In genomic region chr10:53124365-53124764, GRCm38 (mm10) we compare ENCODE assay signal across 18 mouse cellular contexts.
A peak's percentile ranks its signal among the peaks of the same experiment; 100 is the strongest.
DNase-seq lines count a peak whose midpoint lies in the region; ATAC-seq and TF ChIP-seq lines count a peak whose summit lies in the region.
"Had no signal": no experiment of that assay in that cellular context is flagged by ENCODE, and none has a peak within 500 bp of the region (broad histone marks: within the 10 kb centered on the region; RNA-seq: fewer than 3 reads in every experiment).

No protein-coding gene starts in this region.

- H3K9me3 ChIP-seq in kidney, postnatal 0 days (replicated peaks; ENCODE audit: low read length) = no peaks in the 10 kb centered on the region
- H3K9me3 ChIP-seq in kidney, embryonic 14.5 days (ENCODE audit: control insufficient read depth, low read length) = no peaks in the 10 kb centered on the region
- H3K9me3 ChIP-seq in heart, embryonic 11.5 days (replicated peaks; ENCODE audit: control insufficient read depth, low read length) = no peaks in the 10 kb centered on the region
- H3K9me3 ChIP-seq: forebrain, embryonic 10.5 days; heart, embryonic 10.5 days; hindbrain, embryonic 12.5 days; liver, embryonic 15.5 days; midbrain, embryonic 13.5 days; neural tube, embryonic 12.5 days had no signal

- DNase-seq in kidney, postnatal 0 days (ENCODE audit: low spot score) = peak; percentile 27
- peak; percentile 24 for DNase-seq in cerebellum, adult 11 months
- DNase-seq in cerebellum, adult 9-11 months = peak; percentile 70
- peak; percentile 9 to 38 for DNase-seq in layer of hippocampus, postnatal 10 days (ENCODE audit: low spot score in 2 of 2)
- DNase-seq in kidney, adult 8-10 months = no peak
- DNase-seq: adrenal gland, postnatal 10 days; gastrocnemius, postnatal 10 days; kidney, adult 2 months; lung, postnatal 14 days had no signal

- no peak overlapping the region for H3K9ac ChIP-seq in kidney, postnatal 0 days (ENCODE audit: low read depth, low read length)
- H3K9ac ChIP-seq in kidney, embryonic 14.5 days (ENCODE audit: low read depth, low read length) = no peak overlapping the region
- H3K9ac ChIP-seq in heart, embryonic 11.5 days (ENCODE audit: low read depth, low read length) = no peak overlapping the region
- H3K9ac ChIP-seq: hindbrain, embryonic 12.5 days; liver, embryonic 15.5 days; midbrain, embryonic 13.5 days; neural tube, embryonic 12.5 days had no signal

- H3K4me2 ChIP-seq in kidney, postnatal 0 days (ENCODE audit: low read length) = no peak overlapping the region
- no peak overlapping the region for H3K4me2 ChIP-seq in kidney, embryonic 14.5 days (replicated peaks; ENCODE audit: low read depth, low read length)
- H3K4me2 ChIP-seq in heart, embryonic 11.5 days = no peak overlapping the region
- H3K4me2 ChIP-seq: hindbrain, embryonic 12.5 days; liver, embryonic 15.5 days; midbrain, embryonic 13.5 days; neural tube, embryonic 12.5 days had no signal

- TF ChIP-seq CTCF in kidney, postnatal 0 days (IDR thresholded peaks at IDR 0.05; ENCODE audit: low read depth) = no peak

- no peak overlapping the region for H3K4me3 ChIP-seq in kidney, postnatal 0 days (replicated peaks; ENCODE audit: low read depth, low read length)
- H3K4me3 ChIP-seq in kidney, embryonic 14.5 days (ENCODE audit: low read length) = no peak overlapping the region
- no peak overlapping the region for H3K4me3 ChIP-seq in heart, embryonic 11.5 days (ENCODE audit: low read depth, low read length)
- H3K4me3 ChIP-seq: forebrain, embryonic 10.5 days; heart, embryonic 10.5 days; hindbrain, embryonic 12.5 days; liver, embryonic 15.5 days; midbrain, embryonic 13.5 days; neural tube, embryonic 12.5 days had no signal

- no peak for ATAC-seq in kidney, postnatal 0 days (replicated peaks; ENCODE audit: low FRiP score, low read depth)
- ATAC-seq in kidney, embryonic 14.5 days (ENCODE audit: low FRiP score, low TSS enrichment) = no peak
- ATAC-seq in heart, embryonic 11.5 days (replicated peaks; ENCODE audit: insufficient number of reproducible peaks, low FRiP score, low TSS enrichment) = no peak
- no peak for ATAC-seq in monocyte, adult 5-6 weeks (replicated peaks; ENCODE audit: insufficient number of reproducible peaks, low FRiP score, low TSS enrichment, poor library complexity, severe bottlenecking)
- ATAC-seq: midbrain, embryonic 13.5 days had no signal

- no peaks in the 10 kb centered on the region for H3K27me3 ChIP-seq in kidney, postnatal 0 days (ENCODE audit: insufficient read depth, low read length)
- no peaks in the 10 kb centered on the region for H3K27me3 ChIP-seq in kidney, embryonic 14.5 days (ENCODE audit: control insufficient read depth, insufficient read depth, low read length)
- no peaks in the 10 kb centered on the region for H3K27me3 ChIP-seq in heart, embryonic 11.5 days (ENCODE audit: control insufficient read depth, insufficient read depth, low read length)
- H3K27me3 ChIP-seq: hindbrain, embryonic 12.5 days; liver, embryonic 15.5 days; midbrain, embryonic 13.5 days; neural tube, embryonic 12.5 days had no signal

- 52% methylated on average over 6 of the region's 6 CpGs for WGBS in kidney, postnatal 0 days
- 58% methylated on average over 6 of the region's 6 CpGs for WGBS in kidney, embryonic 14.5 days
- WGBS in heart, embryonic 11.5 days (ENCODE audit: insufficient replicate concordance) = 73% methylated on average over 6 of the region's 6 CpGs

- no peak overlapping the region for H3K27ac ChIP-seq in kidney, postnatal 0 days
- no peak overlapping the region for H3K27ac ChIP-seq in kidney, embryonic 14.5 days (ENCODE audit: low read depth, low read length)
- H3K27ac ChIP-seq in heart, embryonic 11.5 days (ENCODE audit: low read depth, low read length) = no peak overlapping the region
- H3K27ac ChIP-seq: forebrain, embryonic 10.5 days; heart, embryonic 10.5 days; hindbrain, embryonic 12.5 days; liver, embryonic 15.5 days; midbrain, embryonic 13.5 days; neural tube, embryonic 12.5 days had no signal

- no peaks in the 10 kb centered on the region for H3K36me3 ChIP-seq in kidney, postnatal 0 days (ENCODE audit: insufficient read depth, low read length)
- H3K36me3 ChIP-seq in kidney, embryonic 14.5 days (ENCODE audit: control insufficient read depth, insufficient read depth, low read length) = no peaks in the 10 kb centered on the region
- H3K36me3 ChIP-seq in heart, embryonic 11.5 days (ENCODE audit: control insufficient read depth, insufficient read depth, low read length) = no peaks in the 10 kb centered on the region
- H3K36me3 ChIP-seq: forebrain, embryonic 10.5 days; heart, embryonic 10.5 days; hindbrain, embryonic 12.5 days; liver, embryonic 15.5 days; midbrain, embryonic 13.5 days; neural tube, embryonic 12.5 days had no signal

- H3K4me1 ChIP-seq in kidney, postnatal 0 days (replicated peaks; ENCODE audit: insufficient read depth, low read length) = no peaks in the 10 kb centered on the region
- H3K4me1 ChIP-seq in kidney, embryonic 14.5 days (ENCODE audit: control insufficient read depth, insufficient read depth, low read length) = no peaks in the 10 kb centered on the region
- H3K4me1 ChIP-seq in heart, embryonic 11.5 days (ENCODE audit: control insufficient read depth, insufficient read depth, low read length) = no peaks in the 10 kb centered on the region
- H3K4me1 ChIP-seq: forebrain, embryonic 10.5 days; heart, embryonic 10.5 days; hindbrain, embryonic 12.5 days; liver, embryonic 15.5 days; midbrain, embryonic 13.5 days; neural tube, embryonic 12.5 days had no signal

Comparison
In these comparisons a context has a peak if more than half of its experiments do, and no peak if none do; other contexts are left out.
1. DNase-seq: peak in kidney, postnatal 0 days (single experiment), cerebellum, adult 11 months (single experiment), cerebellum, adult 9-11 months (single experiment) and layer of hippocampus, postnatal 10 days (2 of 2); none in kidney, adult 8-10 months (0 of 2).